Mouse (Mus musculus): ENCODE data around the gene 2610507B11Rik. TPM values are rescaled to one million over a fixed set of nuclear protein-coding genes. Genes with fewer than 3 reads are reported as not detected.

2610507B11Rik gene
- polyA plus RNA-seq, 1 experiment from 2014 or later = 78.9 TPM

Other genes starting within 250 kb of the 2610507B11Rik start
- gene Dhrs13, start 229.5 kb upstream of the 2610507B11Rik start, polyA plus RNA-seq (2014; fragmentation: Nextera tagmentation; extraction: Ambion mirVana) = 19.1 and 21.7 TPM in 2 replicates
- gene Flot2, start 223.8 kb upstream of the 2610507B11Rik start, polyA plus RNA-seq (2014; fragmentation: Nextera tagmentation; extraction: Ambion mirVana) = 59.9 and 61.0 TPM in 2 replicates
- 30.9 and 32.4 TPM in 2 replicates for gene Eral1, start 181.4 kb upstream of the 2610507B11Rik start, polyA plus RNA-seq (2014; fragmentation: Nextera tagmentation; extraction: Ambion mirVana)
- 15.9 and 16.3 TPM in 2 replicates for gene Fam222b, start 167.1 kb upstream of the 2610507B11Rik start, polyA plus RNA-seq (2014; fragmentation: Nextera tagmentation; extraction: Ambion mirVana)
- 52.4 and 60.8 TPM in 2 replicates for gene Traf4, start 96.2 kb upstream of the 2610507B11Rik start, polyA plus RNA-seq (2014; fragmentation: Nextera tagmentation; extraction: Ambion mirVana)
- gene Nek8, start 85.1 kb upstream of the 2610507B11Rik start, polyA plus RNA-seq (2014; fragmentation: Nextera tagmentation; extraction: Ambion mirVana) = 10.8 and 12.6 TPM in 2 replicates
- 22.2 and 23.8 TPM in 2 replicates for gene Tlcd1, start 85.0 kb upstream of the 2610507B11Rik start, polyA plus RNA-seq (2014; fragmentation: Nextera tagmentation; extraction: Ambion mirVana)
- 1,626 and 1,746 TPM in 2 replicates for gene Rpl23a, start 78.2 kb upstream of the 2610507B11Rik start, polyA plus RNA-seq (2014; fragmentation: Nextera tagmentation; extraction: Ambion mirVana)
- gene Rab34, start 73.3 kb upstream of the 2610507B11Rik start, polyA plus RNA-seq (2014; fragmentation: Nextera tagmentation; extraction: Ambion mirVana) = 136 and 156 TPM in 2 replicates
- 2.4 and 2.7 TPM in 2 replicates for gene Proca1, start 68.4 kb upstream of the 2610507B11Rik start, polyA plus RNA-seq (2014; fragmentation: Nextera tagmentation; extraction: Ambion mirVana)
- gene Sdf2, start 16.0 kb upstream of the 2610507B11Rik start, polyA plus RNA-seq (2014; fragmentation: Nextera tagmentation; extraction: Ambion mirVana) = 93.1 and 103 TPM in 2 replicates
- gene Supt6, start 15.8 kb upstream of the 2610507B11Rik start, polyA plus RNA-seq (2014; fragmentation: Nextera tagmentation; extraction: Ambion mirVana) = 26.6 and 28.7 TPM in 2 replicates
- 0.11 and 0.31 TPM in 2 replicates for gene BC030499, start 29.1 kb downstream of the 2610507B11Rik start, polyA plus RNA-seq (2014; fragmentation: Nextera tagmentation; extraction: Ambion mirVana)
- 23.8 and 25.3 TPM in 2 replicates for gene Spag5, start 39.8 kb downstream of the 2610507B11Rik start, polyA plus RNA-seq (2014; fragmentation: Nextera tagmentation; extraction: Ambion mirVana)
- 20.4 and 24.1 TPM in 2 replicates for gene Aldoc, start 61.2 kb downstream of the 2610507B11Rik start, polyA plus RNA-seq (2014; fragmentation: Nextera tagmentation; extraction: Ambion mirVana)
- gene Pigs, start 66.7 kb downstream of the 2610507B11Rik start, polyA plus RNA-seq (2014; fragmentation: Nextera tagmentation; extraction: Ambion mirVana) = 72.3 and 82.1 TPM in 2 replicates
- 39.9 and 46.1 TPM in 2 replicates for gene Unc119, start 81.7 kb downstream of the 2610507B11Rik start, polyA plus RNA-seq (2014; fragmentation: Nextera tagmentation; extraction: Ambion mirVana)
- 1.4 and 1.6 TPM in 2 replicates for gene Foxn1, start 124.8 kb downstream of the 2610507B11Rik start, polyA plus RNA-seq (2014; fragmentation: Nextera tagmentation; extraction: Ambion mirVana)
- not detected in 2 replicates for gene Slc13a2, start 160.5 kb downstream of the 2610507B11Rik start, polyA plus RNA-seq (2014; fragmentation: Nextera tagmentation; extraction: Ambion mirVana)
- gene Slc46a1, start 203.9 kb downstream of the 2610507B11Rik start, polyA plus RNA-seq (2014; fragmentation: Nextera tagmentation; extraction: Ambion mirVana) = 12.6 and 14.8 TPM in 2 replicates
- 3.9 and 4.0 TPM in 2 replicates for gene Sarm1, start 236.0 kb downstream of the 2610507B11Rik start, polyA plus RNA-seq (2014; fragmentation: Nextera tagmentation; extraction: Ambion mirVana)
- 9.9 and 11.3 TPM in 2 replicates for gene Vtn, start 237.3 kb downstream of the 2610507B11Rik start, polyA plus RNA-seq (2014; fragmentation: Nextera tagmentation; extraction: Ambion mirVana)
- gene Sebox, start 241.7 kb downstream of the 2610507B11Rik start, polyA plus RNA-seq (2014; fragmentation: Nextera tagmentation; extraction: Ambion mirVana) = 0.17 TPM in 1 of 2 replicates, not detected in the other

All from embryonic facial prominence, embryonic 14.5 days (tissue).